Mouse (Mus musculus) thymus, postnatal 0 days (tissue): ENCODE data around the gene Gm21915. TPM values are rescaled to one million over a fixed set of nuclear protein-coding genes. Genes with fewer than 3 reads are reported as not detected.

Experiments used
- DNase-seq: peaks from one replicate; pipeline ENCODE4 v3.0.0-alpha.2; 2015; ENCODE audit warnings: low spot score
- polyA plus RNA-seq: library from polyadenylated mRNA; unstranded; fragments of >200 nt; fragmentation: Nextera tagmentation; extraction: Ambion mirVana; gene quantifications from 2 replicates; pipeline ENCODE4 v1.2.1, GENCODE M21; 2015

The Gm21915 gene
- not detected in 2 replicates for polyA plus RNA-seq

GRCm38 (mm10) chr9:40670313-40670712 is at the start of gene Gm21915:
Gene Gm21915, plus strand, starts transcription at chr9:40670613.
- DNase-seq, result no peak

DNA sequence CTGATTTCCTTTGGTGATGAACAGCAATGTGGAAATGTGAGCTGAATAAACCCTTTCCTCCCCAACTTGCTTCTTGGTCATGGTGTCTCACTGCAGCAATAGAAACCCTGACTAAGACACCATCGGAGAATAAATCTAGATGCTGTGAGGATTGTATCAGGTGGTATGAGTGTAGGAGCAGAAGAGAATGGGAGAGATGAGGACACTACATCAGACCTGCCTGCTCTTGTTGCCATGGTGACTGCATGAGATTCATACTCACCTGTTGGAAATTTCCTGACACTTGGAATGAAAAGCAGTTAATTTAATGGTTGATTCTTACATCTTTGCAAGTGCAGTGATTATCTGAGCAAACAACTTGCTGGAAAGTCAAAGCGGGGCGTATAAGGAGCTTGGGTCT is 48.1 kb upstream of the Gm21915 start:
- DNase-seq, result no peak

- no peak for DNase-seq
These were observed 47.6 kb upstream of the Gm21915 start for GRCm38 (mm10) chr9:40622793-40623192.

DNA sequence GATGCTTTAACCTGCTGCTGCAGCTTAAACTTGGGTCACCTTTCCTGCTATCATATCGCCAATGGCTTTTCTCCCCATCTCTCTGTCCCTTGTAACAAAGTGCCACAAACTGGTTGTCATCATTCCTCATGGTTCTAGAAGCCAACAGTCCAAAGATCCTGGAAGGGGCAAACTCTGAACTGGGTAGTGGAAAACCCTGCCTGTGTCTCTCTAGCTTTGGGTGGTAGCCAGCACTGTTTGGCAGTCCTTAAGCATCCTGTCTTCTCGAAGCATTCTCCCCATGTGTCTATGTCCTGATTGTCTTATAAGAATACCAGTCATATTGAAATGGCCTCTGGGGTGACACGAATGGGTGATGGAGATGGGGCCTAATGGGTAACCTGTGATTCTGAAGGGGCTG is 45.1 kb upstream of the Gm21915 start:
- DNase-seq, result no peak

GRCm38 (mm10) chr9:40626566-40626965 is 43.8 kb upstream of the Gm21915 start:
- no peak for DNase-seq

- no peak for DNase-seq
These were observed 43.2 kb upstream of the Gm21915 start for GRCm38 (mm10) chr9:40627146-40627713.

GRCm38 (mm10) chr9:40628130-40629069 is 42.0 kb upstream of the Gm21915 start:
- peak; percentile 7 for DNase-seq

DNA sequence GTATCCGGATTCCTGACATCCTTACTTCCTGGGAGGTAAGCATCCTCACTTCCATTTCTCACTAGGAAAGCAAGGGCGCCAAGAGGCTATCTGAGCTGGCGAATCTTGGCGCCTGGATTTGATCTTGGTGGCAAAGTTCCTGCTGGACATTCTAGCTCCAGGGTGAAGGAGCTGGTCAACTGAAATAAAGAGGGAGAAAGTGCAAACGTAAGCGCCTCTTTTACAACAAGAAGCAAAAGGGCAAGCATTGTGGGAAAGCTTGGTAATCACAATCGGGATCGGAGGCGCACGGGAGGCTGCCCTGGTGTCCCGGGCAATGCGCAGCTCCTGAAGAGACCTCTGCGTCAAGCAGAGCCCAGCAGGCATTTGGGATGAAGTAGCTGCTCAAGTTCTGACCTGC is 41.0 kb upstream of the Gm21915 start:
- DNase-seq, result no peak

GRCm38 (mm10) chr9:40631101-40631500 is 39.3 kb upstream of the Gm21915 start:
- DNase-seq, result no peak

GRCm38 (mm10) chr9:40631505-40631904 is 38.9 kb upstream of the Gm21915 start:
- DNase-seq, result no peak

DNA sequence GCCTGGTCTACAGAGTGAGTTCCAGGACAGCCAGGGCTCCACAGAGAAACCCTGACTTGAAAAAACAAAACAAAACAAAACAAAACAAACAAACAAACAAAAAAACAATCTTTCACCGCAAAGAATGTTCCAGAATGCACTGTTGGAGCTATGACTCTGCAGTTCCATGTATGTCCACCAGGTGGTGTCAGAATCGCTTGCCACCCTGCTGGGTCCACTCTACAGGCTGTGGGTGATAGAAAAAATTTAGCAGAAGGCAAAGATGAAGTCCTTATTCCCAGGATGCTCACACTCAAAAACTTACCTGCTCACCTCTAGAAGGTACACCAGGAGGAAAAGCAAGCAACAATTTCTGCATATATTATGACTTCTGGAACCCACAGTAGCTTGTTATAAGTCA is 34.4 kb upstream of the Gm21915 start:
- peak; percentile 43 for DNase-seq

- DNase-seq, result peak; percentile 34
These were observed 32.6 kb upstream of the Gm21915 start for GRCm38 (mm10) chr9:40637705-40638393.

DNA sequence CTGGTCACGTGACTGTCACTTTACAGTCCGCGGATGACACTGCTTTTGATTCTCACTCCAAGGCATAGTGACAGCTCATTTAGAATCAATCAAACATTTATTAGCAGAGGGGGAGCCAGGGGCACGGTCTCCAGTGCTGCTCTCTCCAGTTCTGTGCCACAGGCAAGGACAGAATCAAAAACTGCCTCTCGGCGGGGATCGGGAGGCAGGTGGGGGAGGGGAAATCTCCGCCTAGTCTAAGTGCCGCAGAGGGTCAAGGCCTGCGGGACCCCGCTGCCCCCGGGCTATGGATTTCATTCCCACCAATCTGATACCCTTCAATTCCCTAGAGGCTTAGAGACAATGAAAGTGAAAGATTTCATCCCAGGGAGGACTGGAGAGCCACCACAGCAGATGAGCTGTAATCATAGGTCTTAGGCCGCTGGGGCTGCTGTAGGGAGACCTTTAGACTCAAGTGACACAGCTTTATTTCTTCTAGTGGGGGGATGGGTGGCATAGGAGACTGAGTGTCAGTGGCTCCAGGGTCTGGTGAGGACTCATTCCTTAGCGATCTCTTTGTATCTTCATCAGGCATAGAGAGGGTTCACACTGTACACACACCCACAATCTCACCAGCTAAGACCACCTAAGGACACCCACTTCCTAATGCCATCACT is 31.9 kb upstream of the Gm21915 start:
- no peak for DNase-seq

GRCm38 (mm10) chr9:40639536-40640187 is 30.8 kb upstream of the Gm21915 start:
- DNase-seq, result no peak

- no peak for DNase-seq
These were observed 29.1 kb upstream of the Gm21915 start for GRCm38 (mm10) chr9:40641318-40641717.

DNA sequence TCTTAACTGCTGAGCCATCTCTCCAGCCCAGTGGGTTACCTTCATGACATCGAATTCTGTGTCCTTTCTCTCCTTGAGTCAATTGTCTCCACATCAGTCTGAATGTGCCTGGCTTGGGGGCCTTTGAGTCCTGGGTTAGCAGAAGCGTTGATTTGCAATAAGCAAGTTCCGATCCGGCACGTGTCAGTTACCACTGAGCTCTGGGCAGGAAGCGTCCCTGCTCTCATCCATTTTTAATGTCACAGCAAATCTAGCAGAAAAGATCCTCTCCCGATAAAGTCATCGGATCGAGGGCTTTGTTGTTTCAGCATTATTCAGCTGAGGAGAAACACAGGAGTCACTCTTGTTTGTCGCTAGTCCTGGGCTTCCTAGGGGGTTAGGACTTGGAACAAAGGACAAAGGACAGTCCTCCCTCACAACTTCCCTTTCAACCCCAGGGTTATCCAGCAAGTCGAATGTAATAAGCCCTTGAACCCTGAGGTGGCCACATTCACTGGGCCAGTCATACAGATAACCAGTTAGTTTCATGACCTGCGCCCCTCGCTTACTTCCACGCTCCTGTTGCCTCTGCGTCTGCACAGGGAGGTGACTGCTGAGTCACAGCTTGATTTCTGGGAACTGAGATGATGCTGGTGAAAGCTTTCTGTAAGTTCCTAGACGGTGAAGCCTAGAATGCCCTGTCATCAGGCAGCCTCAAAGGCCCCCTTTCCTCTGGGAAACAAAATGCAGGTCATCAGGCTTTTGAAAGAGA is 27.8 kb upstream of the Gm21915 start:
- DNase-seq, result no peak

DNA sequence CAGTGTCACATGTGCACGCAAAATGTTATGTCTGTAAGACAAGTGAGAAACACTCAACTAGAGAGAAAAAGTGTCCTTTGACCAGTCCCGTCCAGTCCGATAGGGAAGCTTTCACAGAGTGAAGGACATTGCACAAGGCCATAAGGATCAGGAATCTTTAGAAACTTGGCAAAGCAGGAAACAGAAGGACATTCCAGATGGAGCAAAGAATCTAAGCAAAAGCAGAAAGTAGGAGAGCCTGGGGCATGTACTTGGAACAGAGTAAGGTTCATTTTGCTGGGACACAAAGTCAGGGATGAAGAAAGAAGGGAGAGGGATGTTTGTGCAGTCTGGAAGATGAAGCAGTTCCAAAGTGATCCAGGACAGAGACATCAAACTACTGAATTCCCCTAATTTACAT is 21.0 kb upstream of the Gm21915 start:
- no peak for DNase-seq

GRCm38 (mm10) chr9:40649983-40650382 is 20.4 kb upstream of the Gm21915 start:
- DNase-seq, result no peak

GRCm38 (mm10) chr9:40651239-40651859 is 19.1 kb upstream of the Gm21915 start:
- no peak for DNase-seq

GRCm38 (mm10) chr9:40652757-40653156 is 17.7 kb upstream of the Gm21915 start:
- no peak for DNase-seq
